In genomic region chr12:10655185-10655544, GRCm38 (mm10) we compare ENCODE assay signal across 27 mouse cellular contexts.
"Had no signal": no experiment of that assay in that cellular context is flagged by ENCODE, and none has a peak within 500 bp of the region (broad histone marks: within the 10 kb centered on the region; RNA-seq: fewer than 3 reads in every experiment).

No protein-coding gene starts in this region.

- H3K27ac ChIP-seq: heart, embryonic 10.5 days; hindbrain, embryonic 10.5 days; hindbrain, embryonic 12.5 days; hindbrain, embryonic 14.5 days; intestine, embryonic 15.5 days; layer of hippocampus, adult 2 months; left cerebral cortex, adult 2 months; limb, embryonic 10.5 days; limb, embryonic 12.5 days; liver, embryonic 13.5 days; liver, embryonic 15.5 days had no signal

- H3K9me3 ChIP-seq: heart, embryonic 10.5 days; heart, embryonic 12.5 days; hindbrain, embryonic 10.5 days; hindbrain, embryonic 12.5 days; intestine, embryonic 15.5 days; limb, embryonic 10.5 days; limb, embryonic 12.5 days; liver, embryonic 13.5 days; liver, embryonic 15.5 days had no signal

- H3K9ac ChIP-seq: heart, embryonic 12.5 days; hindbrain, embryonic 12.5 days; hindbrain, embryonic 14.5 days; intestine, embryonic 15.5 days; limb, embryonic 12.5 days; liver, embryonic 13.5 days; liver, embryonic 15.5 days; liver, postnatal 0 days had no signal

- H3K4me3 ChIP-seq: heart, embryonic 10.5 days; heart, embryonic 12.5 days; hindbrain, embryonic 10.5 days; hindbrain, embryonic 12.5 days; intestine, embryonic 15.5 days; layer of hippocampus, adult 2 months; left cerebral cortex, adult 2 months; limb, embryonic 10.5 days; limb, embryonic 12.5 days; liver, embryonic 13.5 days; liver, embryonic 15.5 days had no signal

- H3K4me2 ChIP-seq: heart, embryonic 12.5 days; hindbrain, embryonic 12.5 days; hindbrain, embryonic 14.5 days; intestine, embryonic 15.5 days; limb, embryonic 12.5 days; liver, embryonic 11.5 days; liver, embryonic 13.5 days; liver, embryonic 15.5 days had no signal

- H3K4me1 ChIP-seq: heart, embryonic 10.5 days; heart, embryonic 12.5 days; hindbrain, embryonic 10.5 days; hindbrain, embryonic 12.5 days; intestine, embryonic 15.5 days; limb, embryonic 10.5 days; limb, embryonic 12.5 days; liver, embryonic 13.5 days; liver, embryonic 15.5 days had no signal

- DNase-seq: gastrocnemius, postnatal 14 days; gastrocnemius, postnatal 36 days; heart, adult 18-20 months; heart, postnatal 10 days; heart, postnatal 4 days; kidney, adult 18-20 months; kidney, adult 8-10 months; kidney, postnatal 10 days; kidney, postnatal 25 days; kidney, postnatal 4 days; liver; liver, embryonic 13.5 days; liver, postnatal 0 days had no signal

- H3K36me3 ChIP-seq: heart, embryonic 10.5 days; heart, embryonic 12.5 days; hindbrain, embryonic 10.5 days; hindbrain, embryonic 12.5 days; intestine, embryonic 15.5 days; limb, embryonic 10.5 days; limb, embryonic 12.5 days; liver, embryonic 13.5 days; liver, embryonic 15.5 days had no signal

- ATAC-seq: inflammation-experienced regulatory T-cells, adult 6 months; intestine, embryonic 15.5 days; intestine, postnatal 0 days; liver, postnatal 0 days had no signal

- H3K27me3 ChIP-seq: heart, embryonic 12.5 days; hindbrain, embryonic 12.5 days; intestine, embryonic 15.5 days; limb, embryonic 12.5 days; liver, embryonic 13.5 days; liver, embryonic 15.5 days had no signal
